Mouse (Mus musculus) CD8-positive naive resting alpha-beta T cell, adult 57 days (primary cell): Measurements from ENCODE around the gene Cyp51. TPM values are rescaled to one million over a fixed set of nuclear protein-coding genes. Genes with fewer than 3 reads are reported as not detected.

Source experiments
- total RNA-seq: library from RNA; stranded (reverse); gene quantifications from one replicate; pipeline ENCODE4 v1.2.4, GENCODE M21; 2023

The Cyp51 gene
- 28.0 TPM for total RNA-seq

DNA sequence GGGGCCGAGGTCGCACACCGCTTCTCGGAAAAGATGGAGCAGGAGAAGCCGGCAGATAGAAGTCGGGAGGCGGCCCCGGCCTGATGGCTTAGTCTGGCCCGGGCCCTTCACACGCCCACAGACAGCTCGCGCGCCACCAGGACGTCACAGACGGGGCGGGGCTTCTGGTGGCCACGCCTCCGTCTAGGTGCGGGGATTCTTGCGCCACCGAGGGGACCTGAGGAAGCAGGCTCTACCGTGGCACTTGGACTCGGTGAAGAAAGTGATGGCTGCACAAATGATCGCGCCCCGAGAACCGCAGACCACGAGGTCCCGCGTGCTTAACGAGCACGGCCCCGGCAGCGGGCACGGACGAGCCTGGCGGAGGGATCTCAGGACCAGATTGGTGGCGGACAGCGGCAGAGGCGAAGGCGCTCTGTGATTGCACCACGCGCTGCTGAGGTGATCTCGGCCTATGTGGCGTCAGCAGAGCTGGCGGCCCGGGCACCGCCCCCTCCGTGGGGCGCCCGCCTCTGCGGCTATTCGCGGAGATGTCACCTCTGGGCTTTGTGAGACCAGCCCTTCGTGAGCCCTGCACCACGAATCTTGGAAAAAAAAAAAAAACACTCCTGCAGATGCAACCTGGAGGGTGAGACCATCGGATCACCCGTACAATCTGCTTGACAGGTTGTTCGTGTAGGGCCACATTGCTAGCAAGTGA is at the start of gene Cyp51:
Gene Cyp51 (minus strand): TSS at position 406 of the 700 bp plus-strand sequence.

Other genes starting within 250 kb of the Cyp51 start
- 10.5 TPM for gene Mterf1a, start 210.8 kb downstream of the Cyp51 start, total RNA-seq
- gene Akap9, start 176.7 kb downstream of the Cyp51 start, total RNA-seq, result 98.9 TPM
- gene Mterf1b, start 87.6 kb upstream of the Cyp51 start, total RNA-seq, result 6.3 TPM